Mouse (Mus musculus): Measurements from ENCODE around the gene Tcaim. TPM values are rescaled to one million over a fixed set of nuclear protein-coding genes. Genes with fewer than 3 reads are reported as not detected.

Tcaim gene
- polyA plus RNA-seq, 1 experiment, result 2.6 TPM

GRCm38 (mm10) chr9:122856716-122857115, 51.4 kb downstream of the Tcaim start:
- WGBS, result 97% methylated on average over 3 of the region's 3 CpGs
- Histone ChIP-seq H3K4me3 (replicated peaks; ENCODE audit: control insufficient read depth, low read depth, low read length) (no peak overlapping the region), H3K27ac (ENCODE audit: control insufficient read depth, insufficient read depth, low read depth, low read length, poor library complexity) (no peak overlapping the region), H3K4me1 (ENCODE audit: control insufficient read depth, insufficient read depth, low read length) (no peaks in the 10 kb centered on the region)
- TF ChIP-seq POLR2A (IDR thresholded peaks at IDR 0.05; ENCODE audit: borderline replicate concordance, control insufficient read depth, low read depth, low read length), result no peak
- TF ChIP-seq CTCF (IDR thresholded peaks at IDR 0.05; ENCODE audit: control insufficient read depth, insufficient read depth, low read length), result no peak

- Histone ChIP-seq H3K27ac (ENCODE audit: control insufficient read depth, insufficient read depth, low read depth, low read length, poor library complexity) (no peak overlapping the region; the same call in 1 of the 2 replicates), H3K4me3 (replicated peaks; ENCODE audit: control insufficient read depth, low read depth, low read length) (no peak overlapping the region), H3K4me1 (ENCODE audit: control insufficient read depth, insufficient read depth, low read length) (no peaks in the 10 kb centered on the region)
- TF ChIP-seq POLR2A (IDR thresholded peaks at IDR 0.05; ENCODE audit: borderline replicate concordance, control insufficient read depth, low read depth, low read length) (no peak), CTCF (IDR thresholded peaks at IDR 0.05; ENCODE audit: control insufficient read depth, insufficient read depth, low read length) (no peak)
These were observed 55.4 kb downstream of the Tcaim start for GRCm38 (mm10) chr9:122860752-122861151.

GRCm38 (mm10) chr9:122863731-122864130, 58.4 kb downstream of the Tcaim start:
- TF ChIP-seq CTCF (IDR thresholded peaks at IDR 0.05; ENCODE audit: control insufficient read depth, insufficient read depth, low read length) (no peak), POLR2A (IDR thresholded peaks at IDR 0.05; ENCODE audit: borderline replicate concordance, control insufficient read depth, low read depth, low read length) (no peak)
- Histone ChIP-seq H3K27ac (ENCODE audit: control insufficient read depth, insufficient read depth, low read depth, low read length, poor library complexity) (no peak overlapping the region), H3K4me3 (replicated peaks; ENCODE audit: control insufficient read depth, low read depth, low read length) (no peak overlapping the region)

GRCm38 (mm10) chr9:122864848-122865247, 59.5 kb downstream of the Tcaim start:
- H3K27ac ChIP-seq (ENCODE audit: control insufficient read depth, insufficient read depth, low read depth, low read length, poor library complexity), result no peak overlapping the region
- WGBS, result 57% methylated on average over 3 of the region's 3 CpGs
- TF ChIP-seq CTCF (IDR thresholded peaks at IDR 0.05; ENCODE audit: control insufficient read depth, insufficient read depth, low read length), result no peak
- no peak for TF ChIP-seq POLR2A (IDR thresholded peaks at IDR 0.05; ENCODE audit: borderline replicate concordance, control insufficient read depth, low read depth, low read length)
- no peaks in the 10 kb centered on the region for H3K4me1 ChIP-seq (ENCODE audit: control insufficient read depth, insufficient read depth, low read length)
- peak overlapping the region; percentile 55 for H3K4me3 ChIP-seq (replicated peaks; ENCODE audit: control insufficient read depth, low read depth, low read length)

More at GRCm38 (mm10) chr9:122863731-122864130, 58.4 kb downstream of the Tcaim start:
- WGBS, result 84% methylated on average over 2 of the region's 2 CpGs
- no peaks in the 10 kb centered on the region for H3K4me1 ChIP-seq (ENCODE audit: control insufficient read depth, insufficient read depth, low read length)

- 2% methylated on average over 34 of the region's 34 CpGs for WGBS
- peak within 1 kb of the TSS; percentile 98 for H3K4me3 ChIP-seq (replicated peaks; ENCODE audit: control insufficient read depth, low read depth, low read length)
- TF ChIP-seq CTCF (IDR thresholded peaks at IDR 0.05; ENCODE audit: control insufficient read depth, insufficient read depth, low read length) (no peak), POLR2A (IDR thresholded peaks at IDR 0.05; ENCODE audit: borderline replicate concordance, control insufficient read depth, low read depth, low read length) (peak; percentile 57; the same call in 1 of the 2 replicates)
- peak within 1 kb of the TSS; percentile 87 for H3K27ac ChIP-seq (ENCODE audit: control insufficient read depth, insufficient read depth, low read depth, low read length, poor library complexity)
- no peaks in the 10 kb centered on the region for H3K4me1 ChIP-seq (ENCODE audit: control insufficient read depth, insufficient read depth, low read length)
These were observed 60.4 kb downstream of the Tcaim start, which contains the start of gene Zfp445 for GRCm38 (mm10) chr9:122865697-122866166. Zfp445 (minus strand) TSS chr9:122866006.

GRCm38 (mm10) chr9:122866192-122866591, 60.9 kb downstream of the Tcaim start:
- no peak overlapping the region for H3K4me3 ChIP-seq (replicated peaks; ENCODE audit: control insufficient read depth, low read depth, low read length)
- 77% methylated on average over 4 of the region's 4 CpGs for WGBS
- H3K4me1 ChIP-seq (ENCODE audit: control insufficient read depth, insufficient read depth, low read length), result no peaks in the 10 kb centered on the region
- no peak for TF ChIP-seq POLR2A (IDR thresholded peaks at IDR 0.05; ENCODE audit: borderline replicate concordance, control insufficient read depth, low read depth, low read length)
- no peak for TF ChIP-seq CTCF (IDR thresholded peaks at IDR 0.05; ENCODE audit: control insufficient read depth, insufficient read depth, low read length)
- H3K27ac ChIP-seq (ENCODE audit: control insufficient read depth, insufficient read depth, low read depth, low read length, poor library complexity), result no peak overlapping the region

GRCm38 (mm10) chr9:122872595-122872994, 67.3 kb downstream of the Tcaim start:
- Histone ChIP-seq H3K27ac (ENCODE audit: control insufficient read depth, insufficient read depth, low read depth, low read length, poor library complexity) (no peak overlapping the region), H3K4me1 (ENCODE audit: control insufficient read depth, insufficient read depth, low read length) (no peaks in the 10 kb centered on the region), H3K4me3 (replicated peaks; ENCODE audit: control insufficient read depth, low read depth, low read length) (no peak overlapping the region)
- WGBS, result 88% methylated on average over 4 of the region's 4 CpGs
- TF ChIP-seq CTCF (IDR thresholded peaks at IDR 0.05; ENCODE audit: control insufficient read depth, insufficient read depth, low read length) (no peak), POLR2A (IDR thresholded peaks at IDR 0.05; ENCODE audit: borderline replicate concordance, control insufficient read depth, low read depth, low read length) (no peak)

- Histone ChIP-seq H3K4me3 (replicated peaks; ENCODE audit: control insufficient read depth, low read depth, low read length) (no peak overlapping the region), H3K27ac (ENCODE audit: control insufficient read depth, insufficient read depth, low read depth, low read length, poor library complexity) (no peak overlapping the region), H3K4me1 (ENCODE audit: control insufficient read depth, insufficient read depth, low read length) (no peaks in the 10 kb centered on the region)
- no peak for TF ChIP-seq POLR2A (IDR thresholded peaks at IDR 0.05; ENCODE audit: borderline replicate concordance, control insufficient read depth, low read depth, low read length)
- no peak for TF ChIP-seq CTCF (IDR thresholded peaks at IDR 0.05; ENCODE audit: control insufficient read depth, insufficient read depth, low read length)
- 64% methylated on average over 1 of the region's 1 CpGs for WGBS
These were observed 69.3 kb downstream of the Tcaim start for GRCm38 (mm10) chr9:122874653-122875052.

GRCm38 (mm10) chr9:122875145-122875544, 69.8 kb downstream of the Tcaim start:
- Histone ChIP-seq H3K27ac (ENCODE audit: control insufficient read depth, insufficient read depth, low read depth, low read length, poor library complexity) (no peak overlapping the region), H3K4me1 (ENCODE audit: control insufficient read depth, insufficient read depth, low read length) (no peaks in the 10 kb centered on the region), H3K4me3 (replicated peaks; ENCODE audit: control insufficient read depth, low read depth, low read length) (no peak overlapping the region)
- WGBS, result 85% methylated on average over 2 of the region's 2 CpGs
- TF ChIP-seq POLR2A (IDR thresholded peaks at IDR 0.05; ENCODE audit: borderline replicate concordance, control insufficient read depth, low read depth, low read length), result no peak
- TF ChIP-seq CTCF (IDR thresholded peaks at IDR 0.05; ENCODE audit: control insufficient read depth, insufficient read depth, low read length), result no peak

Measured in bone marrow, adult 2 months (tissue).